Mouse (Mus musculus) ES-E14 (cell line): Measurements from ENCODE around the gene Adamts5. TPM values are rescaled to one million over a fixed set of nuclear protein-coding genes. Genes with fewer than 3 reads are reported as not detected.
A peak's percentile ranks its signal among the peaks of the same experiment; 100 is the strongest.

Source experiments
- DNase-seq: peaks from one replicate; pipeline ENCODE4 v3.0.0-alpha.2; 2013; ENCODE audit warnings: low read depth, low spot score
- H3K27ac ChIP-seq: 2 replicates; pipeline ENCODE4 v1.5.1; 2012; ENCODE audit warnings: low read depth, mild to moderate bottlenecking, low read length, moderate library complexity, mixed read lengths; ENCODE audit not compliant: poor library complexity, insufficient read depth, severe bottlenecking
- H3K36me3 ChIP-seq: 2 replicates; pipeline ENCODE4 v1.6.1; 2012; ENCODE audit warnings: mild to moderate bottlenecking, low read length, moderate library complexity, mixed read lengths; ENCODE audit not compliant: control insufficient read depth, poor library complexity, insufficient read depth, severe bottlenecking
- H3K4me1 ChIP-seq, 2 experiments: fragments of 150-350 bp in 1 of 2; sonication (generic) in 1 of 2; 2 replicates each; pipeline ENCODE4 v1.6.1; 2012; ENCODE audit warnings: low read length in 2 of 2, mild to moderate bottlenecking in 1 of 2, mixed read lengths in 1 of 2; ENCODE audit not compliant: control insufficient read depth in 2 of 2, insufficient read depth in 2 of 2, poor library complexity in 1 of 2
- H3K4me3 ChIP-seq, 2 experiments: fragments of 150-350 bp in 1 of 2; sonication (generic) in 1 of 2; 2 replicates each; pipeline ENCODE4 v1.5.1; 2012; ENCODE audit warnings: low read length in 2 of 2, low read depth in 1 of 2, mild to moderate bottlenecking in 1 of 2, mixed read lengths in 1 of 2; ENCODE audit not compliant: insufficient read depth in 1 of 2, poor library complexity in 1 of 2, severe bottlenecking in 1 of 2
- H3K9ac ChIP-seq: 2 replicates; pipeline ENCODE4 v1.6.1; 2012; ENCODE audit warnings: low read depth, mild to moderate bottlenecking, low read length, mixed read lengths; ENCODE audit not compliant: poor library complexity, insufficient read depth, severe bottlenecking
- H3K9me3 ChIP-seq: fragments of 150-350 bp; sonication (generic); 2 replicates; pipeline ENCODE4 v1.6.1; 2012; ENCODE audit warnings: low read depth, mild to moderate bottlenecking, low read length; ENCODE audit not compliant: control insufficient read depth, insufficient read depth
- CHD2 ChIP-seq: IDR thresholded peaks from 2 replicates; pipeline ENCODE4 v1.6.1; 2014; ENCODE audit warnings: mild to moderate bottlenecking, low read depth, low read length, inconsistent platforms
- HCFC1 ChIP-seq: IDR thresholded peaks from 2 replicates; pipeline ENCODE4 v1.6.1; 2012; ENCODE audit warnings: low read length, inconsistent platforms, borderline replicate concordance; ENCODE audit not compliant: insufficient read depth
- MAFK ChIP-seq: IDR thresholded peaks from 2 replicates; pipeline ENCODE4 v1.6.1; 2014; ENCODE audit warnings: mild to moderate bottlenecking, low read depth, low read length, inconsistent platforms; ENCODE audit not compliant: insufficient read depth
- ZC3H11A ChIP-seq: IDR thresholded peaks from 2 replicates; pipeline ENCODE4 v1.6.1; 2012; ENCODE audit warnings: low read depth, mild to moderate bottlenecking, inconsistent platforms, low read length, borderline replicate concordance
- ZNF384 ChIP-seq: IDR thresholded peaks from 2 replicates; pipeline ENCODE4 v1.6.1; 2012; ENCODE audit warnings: low read depth, low read length, inconsistent platforms
- in situ Hi-C, 2 experiments: fragments of 600-800 bp; cut with MboI; formaldehyde crosslinking; loops; one replicate each; pipeline ENCODE4 v1.15.1; 2025; ENCODE audit warnings: low sequenced_read_pairs in 2 of 2, inconsistent platforms in 1 of 2; ENCODE audit not compliant: unreplicated experiment in 2 of 2
- total RNA-seq: library from RNA; depleted of rRNA; stranded (reverse); fragments of 300-350 nt; gene quantifications from 2 replicates; pipeline ENCODE4 v1.2.3, GENCODE M21; 2012

Gene Adamts5
- total RNA-seq, 1 experiment: 1.9 TPM

DNA sequence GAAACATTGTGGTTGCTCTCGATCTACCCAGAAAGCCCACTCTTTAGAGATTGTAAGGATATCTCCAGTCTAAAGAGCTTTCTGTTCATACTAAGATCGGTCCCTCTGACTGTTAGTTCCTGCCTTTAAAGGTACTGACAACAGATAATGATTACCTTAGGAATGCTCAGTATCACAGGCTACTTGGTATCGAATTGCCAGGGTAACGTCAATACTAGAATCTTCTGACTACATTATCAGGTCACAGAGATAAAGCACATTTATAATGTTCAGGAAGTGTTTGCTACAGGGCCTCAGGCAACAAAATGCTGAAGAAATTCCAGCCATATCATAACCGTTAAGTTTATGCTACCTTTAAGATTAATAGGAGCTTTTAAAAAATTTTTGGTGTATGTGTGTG is 47.1 kb downstream of the Adamts5 start:
- TF ChIP-seq HCFC1 (no peak), CHD2 (no peak), ZC3H11A (no peak), MAFK (no peak), ZNF384 (no peak)
- Histone ChIP-seq H3K4me3 (no peak overlapping the region), H3K9me3 (no peaks in the 10 kb centered on the region), H3K27ac (no peak overlapping the region), H3K4me1 (no peaks in the 10 kb centered on the region), H3K9ac (no peak overlapping the region), H3K36me3 (no peaks in the 10 kb centered on the region)
- in situ Hi-C loops: no loop called here
- DNase-seq: no peak

DNA sequence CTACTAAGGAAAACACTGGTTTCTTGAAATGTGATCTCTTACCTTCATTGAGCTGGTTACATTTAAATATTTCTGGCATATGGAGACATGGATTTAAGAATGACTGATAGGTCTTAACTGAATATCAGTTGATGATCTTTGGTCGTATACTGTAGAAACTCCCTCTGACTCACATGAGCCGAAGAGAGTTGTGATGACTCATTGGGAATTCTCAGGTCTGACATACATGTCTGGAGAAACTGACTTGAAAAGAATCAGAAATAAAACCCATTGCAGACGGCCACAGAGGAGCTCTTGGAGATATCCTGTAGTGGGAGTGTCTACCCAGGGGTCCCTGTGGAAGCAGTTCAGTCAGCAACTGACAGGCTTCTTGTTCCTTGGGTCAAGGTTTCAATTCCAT is 74.6 kb downstream of the Adamts5 start:
- Histone ChIP-seq H3K9ac (no peak overlapping the region), H3K4me3 (no peak overlapping the region), H3K4me1 (no peaks in the 10 kb centered on the region), H3K27ac (no peak overlapping the region), H3K36me3 (no peaks in the 10 kb centered on the region), H3K9me3 (no peaks in the 10 kb centered on the region)
- no peak for TF ChIP-seq ZC3H11A
- TF ChIP-seq ZNF384: no peak
- TF ChIP-seq CHD2: no peak
- TF ChIP-seq HCFC1: no peak
- TF ChIP-seq MAFK: no peak
- DNase-seq: no peak
- in situ Hi-C loops: no loop called here

DNA sequence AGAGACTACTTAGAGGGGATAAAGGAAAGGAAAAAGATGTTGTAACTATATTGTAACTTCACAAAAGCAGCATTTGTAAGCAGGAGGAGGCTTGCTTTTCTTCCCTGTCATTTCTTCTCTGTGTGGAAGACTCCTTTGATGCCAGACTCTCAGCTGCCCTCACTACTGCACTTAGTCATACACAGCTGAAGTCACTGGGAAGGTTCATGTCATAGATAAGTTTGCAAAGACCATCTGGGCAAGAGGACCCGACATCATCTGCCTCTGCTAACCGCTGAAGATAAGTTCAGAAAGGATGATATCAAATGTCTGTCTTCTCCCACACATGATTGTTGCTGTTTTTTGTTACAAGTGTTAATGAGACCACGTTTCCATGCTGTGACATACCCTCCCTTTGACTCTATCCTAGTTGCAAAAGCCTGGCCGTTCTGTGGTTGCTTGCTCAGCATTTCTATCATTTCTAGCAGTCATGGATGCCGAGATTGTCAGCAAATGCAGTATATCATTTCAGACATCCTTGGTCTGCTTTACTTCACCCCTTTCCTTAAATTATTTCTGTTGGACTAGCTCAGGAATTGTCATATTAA is 79.2 kb downstream of the Adamts5 start:
- DNase-seq: no peak
- Histone ChIP-seq H3K27ac (no peak overlapping the region), H3K4me3 (no peak overlapping the region), H3K9me3 (no peaks in the 10 kb centered on the region), H3K4me1 (no peaks in the 10 kb centered on the region), H3K36me3 (no peaks in the 10 kb centered on the region), H3K9ac (no peak overlapping the region)
- in situ Hi-C loops: loop anchor here (25.0 kb wide), 2 partner anchors 815 to 1415 kb away; no protein-coding TSS in a partner anchor
- TF ChIP-seq ZC3H11A (no peak), MAFK (0 out of 2 replicates have a peak, but pooled peaks have one; percentile 13)

- H3K9me3 ChIP-seq: no peaks in the 10 kb centered on the region
- H3K4me1 ChIP-seq: no peaks in the 10 kb centered on the region
- H3K36me3 ChIP-seq: no peaks in the 10 kb centered on the region
- H3K9ac ChIP-seq: no peak overlapping the region
- DNase-seq: no peak
- TF ChIP-seq CHD2 (no peak), MAFK (no peak), ZNF384 (no peak), HCFC1 (no peak), ZC3H11A (no peak)
- no peak overlapping the region for H3K4me3 ChIP-seq
- in situ Hi-C loops: loop anchor here (10.0 to 25.0 kb wide), 3 partner anchors 817 to 1417 kb away; no protein-coding TSS in a partner anchor
- no peak overlapping the region for H3K27ac ChIP-seq
These were observed 81.7 kb downstream of the Adamts5 start for GRCm38 (mm10) chr16:85819808-85820458.

DNA sequence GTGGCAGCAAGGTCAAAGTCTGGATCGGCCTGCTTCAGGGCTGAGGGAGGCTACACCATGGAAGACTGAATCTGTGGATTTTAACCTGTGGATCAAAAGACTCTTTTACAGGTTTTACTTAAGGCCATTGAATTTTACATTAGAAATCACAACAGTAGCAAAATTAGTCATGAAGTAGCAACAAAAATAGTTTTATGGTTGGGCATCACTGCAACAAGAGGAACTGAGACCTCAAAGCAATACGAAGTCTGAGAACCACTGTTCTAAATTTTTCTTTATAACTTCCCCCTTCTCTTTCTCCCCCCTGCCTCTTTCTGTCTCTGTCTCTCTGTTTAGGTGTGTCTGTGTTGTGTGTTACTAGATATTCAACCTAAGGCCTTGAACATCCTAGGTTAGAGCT is 87.5 kb downstream of the Adamts5 start:
- TF ChIP-seq CHD2: no peak
- TF ChIP-seq ZNF384: no peak
- TF ChIP-seq ZC3H11A: no peak
- no peak for TF ChIP-seq MAFK
- TF ChIP-seq HCFC1: no peak
- no peak overlapping the region for H3K27ac ChIP-seq
- H3K9ac ChIP-seq: no peak overlapping the region
- H3K4me1 ChIP-seq: no peaks in the 10 kb centered on the region
- DNase-seq: no peak
- H3K4me3 ChIP-seq: no peak overlapping the region
- no peaks in the 10 kb centered on the region for H3K36me3 ChIP-seq
- H3K9me3 ChIP-seq: no peaks in the 10 kb centered on the region
- in situ Hi-C loops: loop anchor here (10.0 to 25.0 kb wide), 3 partner anchors 823 to 1423 kb away; no protein-coding TSS in a partner anchor
